Mouse (Mus musculus) brain, embryonic 18.5 days (tissue): ENCODE measurements around the gene Higd1b.

ENCODE experiments used
- DNase-seq: peaks from one replicate; pipeline ENCODE4 v3.0.0-alpha.2; 2012; ENCODE audit warnings: low read depth, low spot score

The Higd1b gene

GRCm38 (mm10) chr11:102835549-102835948, at the start of gene Higd1b:
Higd1b (plus strand) TSS chr11:102835849.
- DNase-seq = no peak

GRCm38 (mm10) chr11:102787688-102788177, 47.9 kb upstream of the Higd1b start:
- no peak for DNase-seq

- no peak for DNase-seq
Observed at GRCm38 (mm10) chr11:102791682-102792445, 43.8 kb upstream of the Higd1b start.

GRCm38 (mm10) chr11:102794157-102794556, 41.5 kb upstream of the Higd1b start:
- no peak for DNase-seq

- DNase-seq = no peak
Observed at GRCm38 (mm10) chr11:102803453-102803852, 32.2 kb upstream of the Higd1b start.

- no peak for DNase-seq
Observed at GRCm38 (mm10) chr11:102808246-102808645, 27.4 kb upstream of the Higd1b start.

GRCm38 (mm10) chr11:102810721-102811485, 24.7 kb upstream of the Higd1b start:
- DNase-seq = no peak

GRCm38 (mm10) chr11:102814881-102815280, 20.8 kb upstream of the Higd1b start:
- DNase-seq = no peak

GRCm38 (mm10) chr11:102818121-102819020, 17.3 kb upstream of the Higd1b start:
- DNase-seq = no peak

- no peak for DNase-seq
Observed at GRCm38 (mm10) chr11:102819021-102819782, 16.4 kb upstream of the Higd1b start, which contains the start of gene Gjc1. Gjc1 (minus strand) TSS chr11:102819700.

GRCm38 (mm10) chr11:102819783-102820385, 15.8 kb upstream of the Higd1b start:
- no peak for DNase-seq

GRCm38 (mm10) chr11:102820432-102820831, 15.2 kb upstream of the Higd1b start:
- DNase-seq = no peak

GRCm38 (mm10) chr11:102821231-102821630, 14.4 kb upstream of the Higd1b start:
- no peak for DNase-seq

- DNase-seq = no peak
Observed at GRCm38 (mm10) chr11:102826476-102826875, 9.2 kb upstream of the Higd1b start.

GRCm38 (mm10) chr11:102827097-102827496, 8.6 kb upstream of the Higd1b start:
- no peak for DNase-seq

GRCm38 (mm10) chr11:102830276-102830675, 5.4 kb upstream of the Higd1b start:
- DNase-seq = no peak

GRCm38 (mm10) chr11:102832700-102833297, 2.9 kb upstream of the Higd1b start:
- DNase-seq = no peak

GRCm38 (mm10) chr11:102834219-102834618, 1.4 kb upstream of the Higd1b start:
- DNase-seq = no peak

GRCm38 (mm10) chr11:102836146-102836545, 497 bp downstream of the Higd1b start:
- no peak for DNase-seq

- no peak for DNase-seq
Observed at GRCm38 (mm10) chr11:102837385-102837784, 1.7 kb downstream of the Higd1b start.
